Mouse (Mus musculus) intestine, embryonic 16.5 days (tissue): ENCODE data around the gene Stx6. TPM values are rescaled to one million over a fixed set of nuclear protein-coding genes. Genes with fewer than 3 reads are reported as not detected.

ENCODE experiments used
- ATAC-seq: fragments of 200-750 bp; cut with Nextera tagmentation; 2 replicates; pipeline ENCODE4 v1.8.0; 2017; ENCODE audit warnings: moderate TSS enrichment, moderate library complexity
- H3K27ac ChIP-seq: fragments of 300-500 bp; sonication (generic); 2 replicates; pipeline ENCODE4 v1.5.1; 2014; ENCODE audit warnings: mild to moderate bottlenecking, low read length
- H3K27me3 ChIP-seq: fragments of 300-500 bp; sonication (generic); replicated peaks from 2 replicates; pipeline ENCODE4 v1.6.1; 2014; ENCODE audit warnings: low read length, control low read depth, mixed read lengths; ENCODE audit not compliant: control insufficient read depth, insufficient read depth
- H3K36me3 ChIP-seq: fragments of 300-500 bp; sonication (generic); 2 replicates; pipeline ENCODE4 v1.6.1; 2014; ENCODE audit warnings: low read length, control low read depth; ENCODE audit not compliant: control insufficient read depth, insufficient read depth
- H3K4me1 ChIP-seq: fragments of 300-500 bp; sonication (generic); 2 replicates; pipeline ENCODE4 v1.6.1; 2014; ENCODE audit warnings: low read length, control low read depth, mixed read lengths; ENCODE audit not compliant: control insufficient read depth, insufficient read depth
- H3K4me2 ChIP-seq: fragments of 300-500 bp; sonication (generic); 2 replicates; pipeline ENCODE4 v1.6.1; 2014; ENCODE audit warnings: low read depth, low read length, control low read depth
- H3K4me3 ChIP-seq: fragments of 300-500 bp; sonication (generic); 2 replicates; pipeline ENCODE4 v1.5.1; 2014; ENCODE audit warnings: mild to moderate bottlenecking, low read length
- H3K9ac ChIP-seq: fragments of 300-500 bp; sonication (generic); 2 replicates; pipeline ENCODE4 v1.6.1; 2014; ENCODE audit warnings: low read depth, low read length
- H3K9me3 ChIP-seq: fragments of 300-500 bp; sonication (generic); 2 replicates; pipeline ENCODE4 v1.6.1; 2016; ENCODE audit warnings: low read length, control low read depth; ENCODE audit not compliant: control insufficient read depth
- WGBS: fragments of 180-500 bp; shearing (Covaris S2); extraction: QIAGEN DNeasy Blood & Tissue Kit; methylation state at CpG from one replicate; pipeline ENCODE4 v1.1.7; 2014; 5-methylcytosine and 5-hydroxymethylcytosine counted together
- polyA plus RNA-seq: library from polyadenylated mRNA; unstranded; fragments of >200 nt; fragmentation: Nextera tagmentation; extraction: Ambion mirVana; gene quantifications from 2 replicates; pipeline ENCODE4 v1.2.1, GENCODE M21; 2015

The Stx6 gene
- polyA plus RNA-seq, 1 experiment from 2014 or later, result 44.2 TPM

GRCm38 (mm10) chr1:155233931-155234607 lies 75.6 kb downstream of the Stx6 start:
- peaks cover 34% of the 10 kb centered on the region for H3K4me1 ChIP-seq
- peak; percentile 67 for ATAC-seq
- peak overlapping the region; percentile 79 for H3K27ac ChIP-seq
- no peaks in the 10 kb centered on the region for H3K9me3 ChIP-seq
- H3K9ac ChIP-seq, result peak overlapping the region; percentile 12; the same call in 1 of the 2 replicates
- H3K27me3 ChIP-seq, result no peaks in the 10 kb centered on the region
- H3K36me3 ChIP-seq, result no peaks in the 10 kb centered on the region
- no peak overlapping the region for H3K4me2 ChIP-seq
- H3K4me3 ChIP-seq, result no peak overlapping the region
- 38% methylated on average over 14 of the region's 14 CpGs for WGBS

- H3K4me2 ChIP-seq, result no peak overlapping the region
- no peak overlapping the region for H3K4me3 ChIP-seq
- H3K4me1 ChIP-seq, result peaks cover 30% of the 10 kb centered on the region
- no peaks in the 10 kb centered on the region for H3K9me3 ChIP-seq
- ATAC-seq, result no peak
- 24% methylated on average over 2 of the region's 2 CpGs for WGBS
- H3K27ac ChIP-seq, result no peak overlapping the region
- H3K36me3 ChIP-seq, result no peaks in the 10 kb centered on the region
- no peak overlapping the region for H3K9ac ChIP-seq
- H3K27me3 ChIP-seq, result no peaks in the 10 kb centered on the region
Measured at GRCm38 (mm10) chr1:155235641-155236040, 77.1 kb downstream of the Stx6 start.

- no peak for ATAC-seq
- H3K27ac ChIP-seq, result no peak overlapping the region
- no peak overlapping the region for H3K9ac ChIP-seq
- H3K27me3 ChIP-seq, result no peaks in the 10 kb centered on the region
- no peak overlapping the region for H3K4me2 ChIP-seq
- H3K9me3 ChIP-seq, result no peaks in the 10 kb centered on the region
- no peak overlapping the region for H3K4me3 ChIP-seq
- peaks cover 30% of the 10 kb centered on the region for H3K4me1 ChIP-seq
- H3K36me3 ChIP-seq, result no peaks in the 10 kb centered on the region
- 60% methylated on average over 13 of the region's 13 CpGs for WGBS
Measured at GRCm38 (mm10) chr1:155236306-155237024, 78.0 kb downstream of the Stx6 start.

GRCm38 (mm10) chr1:155237390-155237789 lies 78.9 kb downstream of the Stx6 start:
- Histone ChIP-seq H3K4me2 (no peak overlapping the region), H3K9me3 (no peaks in the 10 kb centered on the region), H3K4me1 (peaks cover 29% of the 10 kb centered on the region), H3K36me3 (no peaks in the 10 kb centered on the region), H3K9ac (0 out of 2 replicates have a peak overlapping the region, but pooled peaks have one; percentile 4), H3K27ac (no peak overlapping the region), H3K27me3 (no peaks in the 10 kb centered on the region), H3K4me3 (no peak overlapping the region)
- peak; percentile 8; the same call in 1 of the 2 replicates for ATAC-seq
- 70% methylated on average over 11 of the region's 11 CpGs for WGBS

- Histone ChIP-seq H3K27ac (no peak overlapping the region), H3K9me3 (no peaks in the 10 kb centered on the region), H3K36me3 (no peaks in the 10 kb centered on the region), H3K4me2 (no peak overlapping the region), H3K9ac (no peak overlapping the region), H3K4me3 (no peak overlapping the region), H3K4me1 (peaks cover 22% of the 10 kb centered on the region), H3K27me3 (no peaks in the 10 kb centered on the region)
- WGBS, result 75% methylated on average over 5 of the region's 5 CpGs
- ATAC-seq, result no peak
Measured at GRCm38 (mm10) chr1:155238126-155238525, 79.6 kb downstream of the Stx6 start.

GRCm38 (mm10) chr1:155239169-155239568 lies 80.7 kb downstream of the Stx6 start:
- Histone ChIP-seq H3K9me3 (no peaks in the 10 kb centered on the region), H3K4me2 (no peak overlapping the region), H3K27ac (no peak overlapping the region), H3K4me1 (peaks cover 11% of the 10 kb centered on the region), H3K9ac (no peak overlapping the region), H3K36me3 (no peaks in the 10 kb centered on the region), H3K27me3 (0 out of 2 replicates have a peak, but pooled peaks cover 6% of the 10 kb centered on the region), H3K4me3 (no peak overlapping the region)
- WGBS, result 74% methylated on average over 4 of the region's 4 CpGs
- no peak for ATAC-seq

GRCm38 (mm10) chr1:155239962-155240717 lies 81.6 kb downstream of the Stx6 start:
- H3K27me3 ChIP-seq, result peaks cover 14% of the 10 kb centered on the region
- H3K4me1 ChIP-seq, result peaks cover 6% of the 10 kb centered on the region; the same call in 1 of the 2 replicates
- H3K4me3 ChIP-seq, result no peak overlapping the region
- 84% methylated on average over 6 of the region's 6 CpGs for WGBS
- ATAC-seq, result no peak
- no peaks in the 10 kb centered on the region for H3K36me3 ChIP-seq
- H3K9ac ChIP-seq, result no peak overlapping the region
- H3K4me2 ChIP-seq, result no peak overlapping the region
- H3K27ac ChIP-seq, result no peak overlapping the region
- no peaks in the 10 kb centered on the region for H3K9me3 ChIP-seq

- no peak overlapping the region for H3K9ac ChIP-seq
- ATAC-seq, result no peak
- no peaks in the 10 kb centered on the region for H3K9me3 ChIP-seq
- no peak overlapping the region for H3K4me2 ChIP-seq
- H3K4me1 ChIP-seq, result 0 out of 2 replicates have a peak, but pooled peaks cover 4% of the 10 kb centered on the region
- no peak overlapping the region for H3K4me3 ChIP-seq
- peaks cover 18% of the 10 kb centered on the region for H3K27me3 ChIP-seq
- no peak overlapping the region for H3K27ac ChIP-seq
- 83% methylated on average over 12 of the region's 12 CpGs for WGBS
- no peaks in the 10 kb centered on the region for H3K36me3 ChIP-seq
Measured at GRCm38 (mm10) chr1:155241701-155242487, 83.4 kb downstream of the Stx6 start.

- H3K27me3 ChIP-seq, result peaks cover 18% of the 10 kb centered on the region
- no peaks in the 10 kb centered on the region for H3K4me1 ChIP-seq
- no peak overlapping the region for H3K27ac ChIP-seq
- H3K9me3 ChIP-seq, result no peaks in the 10 kb centered on the region
- no peak for ATAC-seq
- H3K36me3 ChIP-seq, result no peaks in the 10 kb centered on the region
- no peak overlapping the region for H3K9ac ChIP-seq
- H3K4me3 ChIP-seq, result no peak overlapping the region
- 76% methylated on average over 1 of the region's 1 CpGs for WGBS
- H3K4me2 ChIP-seq, result no peak overlapping the region
Measured at GRCm38 (mm10) chr1:155242488-155242745, 83.9 kb downstream of the Stx6 start.
